Mouse (Mus musculus) splenic B cell, adult 2 months (primary cell): ENCODE measurements at regions not wholly inside any gene's neighbourhood (a gene's known extent, or its start where the extent isn't known, plus 50 kb on each side); places are given as distances from the start of the nearest gene placed in this dataset.

Experiments
- DNase-seq: peaks from one replicate; pipeline ENCODE4 v3.0.0-alpha.2; 2011; ENCODE audit warnings: low read depth, low spot score
- H3K27me3 ChIP-seq: 2 replicates; pipeline ENCODE4 v1.6.1; 2012; ENCODE audit warnings: mild to moderate bottlenecking, low read length, moderate library complexity, mixed read lengths; ENCODE audit not compliant: control insufficient read depth, poor library complexity, insufficient read depth, severe bottlenecking
- H3K36me3 ChIP-seq: 2 replicates; pipeline ENCODE4 v1.6.1; 2012; ENCODE audit warnings: mild to moderate bottlenecking, low read length, moderate library complexity, mixed read lengths; ENCODE audit not compliant: control insufficient read depth, poor library complexity, insufficient read depth, severe bottlenecking

DNA sequence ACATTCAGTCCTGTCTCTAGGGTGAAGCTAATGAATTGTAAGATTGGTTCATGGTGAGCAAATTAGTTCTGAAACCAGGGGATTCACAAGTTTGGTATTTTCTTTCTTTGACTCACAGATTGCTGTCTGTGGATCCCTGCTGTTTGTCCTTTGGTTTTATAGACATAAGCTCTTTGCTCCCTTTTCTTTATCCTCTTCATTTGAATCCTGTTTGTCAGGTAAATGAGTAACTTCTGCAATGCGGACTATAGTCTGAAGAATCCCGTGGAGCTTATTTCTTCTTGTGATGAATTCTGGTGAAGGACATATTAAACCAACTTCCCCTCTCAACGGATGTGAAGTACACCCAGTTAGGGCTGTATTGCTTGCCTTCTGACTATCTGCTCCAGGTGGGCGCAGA is 69.6 kb upstream of the Fndc3a start:
- Histone ChIP-seq H3K27me3 (no peaks in the 10 kb centered on the region), H3K36me3 (no peaks in the 10 kb centered on the region)
- no peak for DNase-seq

DNA sequence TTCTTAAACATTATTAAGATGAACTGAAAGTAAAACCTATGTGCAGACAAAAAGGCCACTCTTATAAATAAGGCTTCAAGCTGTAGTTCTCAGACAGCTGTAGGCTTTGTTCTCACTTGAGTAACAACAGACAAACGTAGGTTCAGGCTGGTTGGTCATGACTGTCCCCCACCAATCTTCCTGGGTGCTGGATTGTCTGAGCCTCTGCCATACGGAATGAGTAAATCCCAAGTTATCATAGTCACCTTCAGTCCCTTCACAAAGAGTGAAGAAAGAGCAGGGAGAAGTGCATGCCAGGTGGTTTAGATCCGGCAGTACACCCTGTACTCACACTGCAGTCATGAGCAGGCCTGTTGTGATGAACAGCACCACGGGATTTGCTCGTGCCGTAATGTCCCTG is 69.0 kb upstream of the Fndc3a start:
- DNase-seq: no peak
- H3K27me3 ChIP-seq: no peaks in the 10 kb centered on the region
- no peaks in the 10 kb centered on the region for H3K36me3 ChIP-seq

DNA sequence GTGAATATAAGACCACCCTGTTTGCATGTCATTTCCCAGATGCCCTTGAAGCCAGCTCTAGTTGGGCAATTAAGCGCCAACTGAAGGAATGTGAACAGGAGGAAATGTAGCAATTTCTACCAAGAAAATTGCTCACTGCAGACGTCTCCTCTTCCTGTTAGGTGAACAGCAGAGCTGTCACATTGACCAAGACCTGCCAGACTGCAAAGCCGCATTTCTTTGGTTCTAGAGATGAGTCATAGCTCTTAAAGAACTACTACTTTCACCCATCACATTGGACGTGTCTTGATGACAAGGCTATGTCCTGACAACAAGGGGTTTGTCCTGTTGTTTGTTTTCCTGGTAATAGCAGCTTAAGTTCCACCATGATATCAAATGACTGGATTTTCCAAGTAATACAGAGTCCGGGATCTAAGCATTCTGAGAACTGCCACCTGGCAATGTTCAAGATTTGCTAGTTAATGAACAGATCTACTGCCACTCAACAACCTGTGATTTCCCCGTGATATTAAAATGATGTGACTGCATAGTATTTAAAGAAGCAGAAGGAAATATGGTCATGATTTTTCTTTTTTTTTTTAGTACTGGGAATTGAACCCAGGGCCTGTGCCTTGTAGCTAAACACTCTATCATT is 68.2 kb upstream of the Fndc3a start:
- H3K27me3 ChIP-seq: no peaks in the 10 kb centered on the region
- no peaks in the 10 kb centered on the region for H3K36me3 ChIP-seq
- DNase-seq: peak; percentile 2

DNA sequence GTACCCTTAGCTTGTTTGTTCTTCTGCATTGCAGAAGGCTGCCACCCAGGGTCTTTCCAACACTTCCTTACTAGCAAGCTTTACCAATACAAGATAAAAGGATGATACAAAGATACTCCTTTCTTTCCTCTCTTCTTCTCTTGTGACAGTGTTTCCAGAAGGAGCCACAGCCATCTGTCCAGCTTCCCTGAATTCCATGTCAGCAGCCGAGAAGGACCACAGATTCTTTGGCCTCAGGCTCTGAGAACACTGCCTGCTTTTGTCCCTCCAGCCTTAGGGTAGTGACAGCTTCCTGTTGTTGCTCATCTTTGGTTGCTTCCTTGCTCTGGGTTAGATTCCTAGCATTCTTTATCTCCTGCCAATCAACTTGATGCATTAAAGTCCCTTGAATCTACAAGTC is 60.4 kb upstream of the Fndc3a start:
- DNase-seq: no peak
- no peaks in the 10 kb centered on the region for H3K36me3 ChIP-seq
- no peaks in the 10 kb centered on the region for H3K27me3 ChIP-seq

DNA sequence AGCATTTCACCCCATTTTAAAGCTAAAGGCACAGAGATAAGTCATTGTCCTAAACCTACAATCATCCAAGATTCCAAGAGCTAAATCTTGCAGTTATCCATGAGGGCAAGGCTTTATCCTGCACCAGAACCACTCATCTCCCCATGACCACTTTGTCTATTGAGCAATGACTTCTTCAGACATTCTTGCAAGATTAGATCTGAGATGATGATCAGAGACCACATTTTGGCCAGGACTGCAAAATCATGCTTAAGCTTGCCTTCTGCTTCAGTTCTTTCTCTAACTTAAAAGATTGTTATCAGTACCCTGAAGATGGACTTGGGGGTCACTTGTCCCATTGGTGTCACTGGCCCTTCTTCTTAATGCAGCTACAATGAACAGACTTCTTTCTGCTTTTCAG is 50.3 kb upstream of the Fndc3a start:
- Histone ChIP-seq H3K36me3 (no peaks in the 10 kb centered on the region), H3K27me3 (no peaks in the 10 kb centered on the region)
- no peak for DNase-seq
